Mouse (Mus musculus): ENCODE results near the gene Kctd18. TPM values are rescaled to one million over a fixed set of nuclear protein-coding genes. Genes with fewer than 3 reads are reported as not detected.

The Kctd18 gene
- total and polyA plus RNA-seq, 3 experiments, result 12.8 to 19.8 (median 14.8) TPM

GRCm38 (mm10) chr1:57941734-57942133 is 77.0 kb downstream of the Kctd18 start:
- in situ Hi-C loops (cut with MboI; ENCODE audit: low pct_ligation_motif_present, low pct_unique_long_range_greater_than_20kb, low sequenced_read_pairs) (loop anchor here (10.0 kb wide), 1 partner anchor 517 kb away; no protein-coding TSS in a partner anchor), dilution Hi-C loops (cut with MboI; ENCODE audit: extremely low pct_ligation_motif_present, extremely low pct_unique_long_range_greater_than_20kb, low sequenced_read_pairs) (no loop called here)
- no peak overlapping the region for H3K9ac ChIP-seq (ENCODE audit: insufficient read depth, low read depth)
- H3K27ac ChIP-seq (ENCODE audit: insufficient read depth, low read depth), result no peak overlapping the region
- peaks cover 0 to 15% of the 10 kb centered on the region in 2 experiments; a peak in 2 of 4 replicates for H3K4me1 ChIP-seq (ENCODE audit: control insufficient read depth in 1 of 2, insufficient read depth in 2 of 2)
- TF ChIP-seq MAX (IDR thresholded peaks at IDR 0.05; ENCODE audit: low read length) (no peak), MAFK (IDR thresholded peaks at IDR 0.05; ENCODE audit: insufficient replicate concordance, low read length) (no peak), UBTF (IDR thresholded peaks at IDR 0.05; ENCODE audit: low read depth, low read length) (no peak), RCOR1 (conservative IDR thresholded peaks at IDR 0.05; ENCODE audit: low read depth, low read length) (no peak), ZC3H11A (IDR thresholded peaks at IDR 0.05; ENCODE audit: low read depth, low read length) (no peak), ZMIZ1 (IDR thresholded peaks at IDR 0.05; ENCODE audit: low read depth, low read length) (no peak), MYC (IDR thresholded peaks at IDR 0.05; ENCODE audit: low read depth, low read length) (no peak), POLR2AphosphoS2 (IDR thresholded peaks at IDR 0.05; ENCODE audit: low read depth, low read length) (no peak)
- no peaks in the 10 kb centered on the region for H3K27me3 ChIP-seq (replicated peaks)
- no peak for DNase-seq (ENCODE audit: extremely low read depth)
- H3K4me3 ChIP-seq (replicated peaks in 1 of 3; ENCODE audit: low read depth in 2 of 3, low read length in 2 of 3, poor library complexity in 1 of 3), result no peak overlapping the region
- no peaks in the 10 kb centered on the region for H3K36me3 ChIP-seq (replicated peaks in 1 of 2; ENCODE audit: control insufficient read depth in 1 of 2, insufficient read depth in 1 of 2, low read length in 1 of 2)
- no peaks in the 10 kb centered on the region for H3K9me3 ChIP-seq (replicated peaks; ENCODE audit: low read length)
- no peaks in the 10 kb centered on the region for H3K79me2 ChIP-seq (replicated peaks; ENCODE audit: control insufficient read depth, extremely low read depth, insufficient read depth, poor library complexity, severe bottlenecking)
- no peak overlapping the region for H3K4me2 ChIP-seq (ENCODE audit: insufficient read depth, low read depth, poor library complexity, severe bottlenecking)

DNA sequence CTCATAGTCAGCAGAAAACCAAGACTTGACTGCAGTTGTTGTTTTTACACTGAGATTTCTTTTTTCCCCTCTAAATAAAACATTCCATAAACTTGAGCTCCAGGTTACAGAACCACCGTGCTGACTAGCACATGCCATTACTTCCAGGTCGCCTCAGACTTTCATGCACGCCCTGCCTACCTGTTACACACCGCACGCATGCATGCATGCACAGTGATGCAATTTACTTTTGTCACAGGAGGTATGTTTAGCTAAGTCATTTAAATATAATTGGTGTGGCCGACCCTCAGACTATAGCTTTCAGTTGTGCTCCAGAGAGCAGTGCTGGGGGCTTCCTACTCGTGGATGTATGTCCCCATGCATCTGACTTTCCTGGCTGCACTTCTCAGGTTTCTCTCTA is 77.7 kb downstream of the Kctd18 start:
- DNase-seq (ENCODE audit: extremely low read depth), result no peak
- Histone ChIP-seq H3K4me2 (ENCODE audit: insufficient read depth, low read depth, poor library complexity, severe bottlenecking) (no peak overlapping the region), H3K9ac (ENCODE audit: insufficient read depth, low read depth) (no peak overlapping the region), H3K27me3 (replicated peaks) (no peaks in the 10 kb centered on the region), H3K36me3 (replicated peaks in 1 of 2; ENCODE audit: control insufficient read depth in 1 of 2, insufficient read depth in 1 of 2, low read length in 1 of 2) (no peaks in the 10 kb centered on the region), H3K9me3 (replicated peaks; ENCODE audit: low read length) (no peaks in the 10 kb centered on the region), H3K4me3 (replicated peaks in 1 of 3; ENCODE audit: low read depth in 2 of 3, low read length in 2 of 3, poor library complexity in 1 of 3) (no peak overlapping the region), H3K79me2 (replicated peaks; ENCODE audit: control insufficient read depth, extremely low read depth, insufficient read depth, poor library complexity, severe bottlenecking) (no peaks in the 10 kb centered on the region), H3K27ac (ENCODE audit: insufficient read depth, low read depth) (no peak overlapping the region), H3K4me1 (ENCODE audit: control insufficient read depth in 1 of 2, insufficient read depth in 2 of 2) (peaks cover 0 to 19% of the 10 kb centered on the region in 2 experiments; a peak in 2 of 4 replicates)
- TF ChIP-seq MXI1 (IDR thresholded peaks at IDR 0.05; ENCODE audit: low read depth, low read length), result no peak
- TF ChIP-seq RAD21 (IDR thresholded peaks at IDR 0.05; ENCODE audit: low read depth, low read length), result no peak
- TF ChIP-seq UBTF (IDR thresholded peaks at IDR 0.05; ENCODE audit: low read depth, low read length), result no peak
- no peak for TF ChIP-seq NELFE (IDR thresholded peaks at IDR 0.05; ENCODE audit: low read depth, low read length)
- TF ChIP-seq MAZ (IDR thresholded peaks at IDR 0.05; ENCODE audit: low read depth, low read length), result no peak
- TF ChIP-seq ETS1 (conservative IDR thresholded peaks at IDR 0.05; ENCODE audit: low read depth, low read length), result no peak
- TF ChIP-seq MEF2A (IDR thresholded peaks at IDR 0.05; ENCODE audit: borderline replicate concordance, low read depth, low read length), result no peak
- TF ChIP-seq RCOR1 (conservative IDR thresholded peaks at IDR 0.05; ENCODE audit: low read depth, low read length), result no peak
- no peak for TF ChIP-seq ZNF384 (IDR thresholded peaks at IDR 0.05; ENCODE audit: low read depth, low read length)
- no peak for TF ChIP-seq MAFK (IDR thresholded peaks at IDR 0.05; ENCODE audit: insufficient replicate concordance, low read length)
- no peak for TF ChIP-seq ZMIZ1 (IDR thresholded peaks at IDR 0.05; ENCODE audit: low read depth, low read length)
- dilution Hi-C loops (cut with MboI; ENCODE audit: extremely low pct_ligation_motif_present, extremely low pct_unique_long_range_greater_than_20kb, low sequenced_read_pairs) (no loop called here), in situ Hi-C loops (cut with MboI; ENCODE audit: low pct_ligation_motif_present, low pct_unique_long_range_greater_than_20kb, low sequenced_read_pairs) (loop anchor here (10.0 kb wide), 1 partner anchor 516 kb away; no protein-coding TSS in a partner anchor)
